Mouse (Mus musculus): ENCODE results near the gene Cd276. TPM values are rescaled to one million over a fixed set of nuclear protein-coding genes. Genes with fewer than 3 reads are reported as not detected.

Cd276 gene
- total and polyA plus RNA-seq, 2 experiments from 2014 or later, result 16.5 to 23.1 TPM

GRCm38 (mm10) chr9:58496470-58497182 is 58.6 kb downstream of the Cd276 start:
- H3K27ac ChIP-seq, result no peak overlapping the region
- no peak for ATAC-seq
- no peak overlapping the region for H3K9ac ChIP-seq (replicated peaks; ENCODE audit: low read length)
- no peak overlapping the region for H3K4me3 ChIP-seq (ENCODE audit: low read length)
- H3K27me3 ChIP-seq (ENCODE audit: insufficient read depth, low read length), result no peaks in the 10 kb centered on the region
- H3K4me1 ChIP-seq (ENCODE audit: insufficient read depth, low read length), result 0 out of 2 replicates have a peak, but pooled peaks cover 3% of the 10 kb centered on the region
- no peaks in the 10 kb centered on the region for H3K9me3 ChIP-seq (ENCODE audit: low read length)
- DNase-seq (ENCODE audit: low spot score), result peak; percentile 57
- TF ChIP-seq CTCF (IDR thresholded peaks at IDR 0.05; ENCODE audit: low read depth), result peak; percentile 55
- H3K4me2 ChIP-seq (ENCODE audit: low read depth, low read length), result no peak overlapping the region
- 0 out of 2 replicates have a peak, but pooled peaks cover 6% of the 10 kb centered on the region for H3K36me3 ChIP-seq (ENCODE audit: insufficient read depth, low read length)
- WGBS, result 27% methylated on average over 4 of the region's 4 CpGs

- no peak; the same call in 1 of the 2 replicates for TF ChIP-seq CTCF (IDR thresholded peaks at IDR 0.05; ENCODE audit: low read depth)
- WGBS, result 72% methylated on average over 2 of the region's 2 CpGs
- Histone ChIP-seq H3K4me3 (ENCODE audit: low read length) (no peak overlapping the region), H3K36me3 (ENCODE audit: insufficient read depth, low read length) (0 out of 2 replicates have a peak, but pooled peaks cover 6% of the 10 kb centered on the region), H3K9me3 (ENCODE audit: low read length) (no peaks in the 10 kb centered on the region), H3K27me3 (ENCODE audit: insufficient read depth, low read length) (no peaks in the 10 kb centered on the region), H3K4me1 (ENCODE audit: insufficient read depth, low read length) (peaks cover 7% of the 10 kb centered on the region), H3K27ac (no peak overlapping the region), H3K4me2 (ENCODE audit: low read depth, low read length) (no peak overlapping the region), H3K9ac (replicated peaks; ENCODE audit: low read length) (no peak overlapping the region)
- ATAC-seq, result no peak
- peak; percentile 44 for DNase-seq (ENCODE audit: low spot score)
Observed at GRCm38 (mm10) chr9:58495035-58495434, 60.2 kb downstream of the Cd276 start.

DNA sequence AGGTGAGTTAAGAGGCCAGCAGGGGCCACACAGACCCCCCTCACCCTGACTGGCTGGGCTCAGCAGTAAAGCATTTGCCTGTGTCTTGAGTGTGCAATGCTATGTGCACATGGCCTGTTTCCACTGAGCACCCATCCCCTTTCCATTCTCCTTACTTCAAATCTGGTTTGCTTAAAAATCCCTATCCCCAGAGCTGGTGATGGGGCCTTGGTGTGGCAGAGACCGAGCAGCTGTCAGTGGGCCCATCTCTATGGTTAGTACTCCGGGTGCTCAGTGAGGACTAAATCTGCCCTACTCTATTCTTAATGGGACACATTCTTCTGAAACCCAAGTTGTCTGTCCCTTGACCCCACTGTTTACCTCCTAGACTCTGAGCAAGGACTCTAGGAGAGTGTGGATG is 64.8 kb downstream of the Cd276 start:
- Histone ChIP-seq H3K36me3 (ENCODE audit: insufficient read depth, low read length) (no peaks in the 10 kb centered on the region), H3K27ac (no peak overlapping the region), H3K4me3 (ENCODE audit: low read length) (peak overlapping the region; percentile 67), H3K27me3 (ENCODE audit: insufficient read depth, low read length) (no peaks in the 10 kb centered on the region), H3K9ac (replicated peaks; ENCODE audit: low read length) (peak overlapping the region; percentile 77; the same call in 1 of the 2 replicates), H3K9me3 (ENCODE audit: low read length) (no peaks in the 10 kb centered on the region), H3K4me2 (ENCODE audit: low read depth, low read length) (peak overlapping the region; percentile 75), H3K4me1 (ENCODE audit: insufficient read depth, low read length) (peaks cover 10% of the 10 kb centered on the region)
- no peak for DNase-seq (ENCODE audit: low spot score)
- no peak for TF ChIP-seq CTCF (IDR thresholded peaks at IDR 0.05; ENCODE audit: low read depth)
- 72% methylated on average over 2 of the region's 2 CpGs for WGBS
- no peak for ATAC-seq

GRCm38 (mm10) chr9:58489865-58490165 is 65.4 kb downstream of the Cd276 start:
- WGBS, result 13% methylated on average over 7 of the region's 7 CpGs
- ATAC-seq (0 out of 2 replicates have a peak, but pooled peaks have one; percentile 19), DNase-seq (ENCODE audit: low spot score) (no peak)
- H3K4me2 ChIP-seq (ENCODE audit: low read depth, low read length), result peak overlapping the region; percentile 75
- peaks cover 10% of the 10 kb centered on the region for H3K4me1 ChIP-seq (ENCODE audit: insufficient read depth, low read length)
- no peak overlapping the region for H3K27ac ChIP-seq
- no peak for TF ChIP-seq CTCF (IDR thresholded peaks at IDR 0.05; ENCODE audit: low read depth)
- peak overlapping the region; percentile 77 for H3K9ac ChIP-seq (replicated peaks; ENCODE audit: low read length)
- no peaks in the 10 kb centered on the region for H3K9me3 ChIP-seq (ENCODE audit: low read length)
- H3K4me3 ChIP-seq (ENCODE audit: low read length), result peak overlapping the region; percentile 67
- H3K36me3 ChIP-seq (ENCODE audit: insufficient read depth, low read length), result no peaks in the 10 kb centered on the region
- H3K27me3 ChIP-seq (ENCODE audit: insufficient read depth, low read length), result 0 out of 2 replicates have a peak, but pooled peaks cover under 1% of the 10 kb centered on the region

- Histone ChIP-seq H3K4me3 (ENCODE audit: low read length) (peak overlapping the region; percentile 67), H3K9me3 (ENCODE audit: low read length) (no peaks in the 10 kb centered on the region), H3K27ac (peak overlapping the region; percentile 90), H3K4me1 (ENCODE audit: insufficient read depth, low read length) (peaks cover 10% of the 10 kb centered on the region), H3K4me2 (ENCODE audit: low read depth, low read length) (peak overlapping the region; percentile 75), H3K27me3 (ENCODE audit: insufficient read depth, low read length) (0 out of 2 replicates have a peak, but pooled peaks cover 4% of the 10 kb centered on the region), H3K9ac (replicated peaks; ENCODE audit: low read length) (peak overlapping the region; percentile 77), H3K36me3 (ENCODE audit: insufficient read depth, low read length) (no peaks in the 10 kb centered on the region)
- ATAC-seq (peak; percentile 55), DNase-seq (ENCODE audit: low spot score) (no peak)
- 3% methylated on average over 13 of the region's 13 CpGs for WGBS
- no peak for TF ChIP-seq CTCF (IDR thresholded peaks at IDR 0.05; ENCODE audit: low read depth)
Observed at GRCm38 (mm10) chr9:58489133-58489864, 65.9 kb downstream of the Cd276 start.

- Histone ChIP-seq H3K9me3 (ENCODE audit: low read length) (no peaks in the 10 kb centered on the region), H3K4me1 (ENCODE audit: insufficient read depth, low read length) (peaks cover 10% of the 10 kb centered on the region), H3K4me3 (ENCODE audit: low read length) (peak within 1 kb of the TSS; percentile 67), H3K36me3 (ENCODE audit: insufficient read depth, low read length) (no peaks in the 10 kb centered on the region), H3K27me3 (ENCODE audit: insufficient read depth, low read length) (0 out of 2 replicates have a peak, but pooled peaks cover 4% of the 10 kb centered on the region), H3K4me2 (ENCODE audit: low read depth, low read length) (peak within 1 kb of the TSS; percentile 75), H3K27ac (peak within 1 kb of the TSS; percentile 90), H3K9ac (replicated peaks; ENCODE audit: low read length) (peak within 1 kb of the TSS; percentile 77)
- DNase-seq (ENCODE audit: low spot score) (peak; percentile 82), ATAC-seq (peak; percentile 81)
- under 1% methylated on average over 79 of the region's 104 CpGs for WGBS
- peak; percentile 38 for TF ChIP-seq CTCF (IDR thresholded peaks at IDR 0.05; ENCODE audit: low read depth)
Observed at GRCm38 (mm10) chr9:58487851-58488801, 67.1 kb downstream of the Cd276 start, which contains the start of gene Insyn1. TSS of gene Insyn1 (plus strand) at chr9:58488603.

All from hindbrain, postnatal 0 days (tissue).